Mouse (Mus musculus) intestine, postnatal 0 days (tissue): Measurements from ENCODE around the gene Pkdcc. TPM values are rescaled to one million over a fixed set of nuclear protein-coding genes. Genes with fewer than 3 reads are reported as not detected.

ENCODE experiments used
- ATAC-seq: fragments of 200-750 bp; cut with Nextera tagmentation; 2 replicates; pipeline ENCODE4 v1.8.0; 2017; ENCODE audit warnings: mild to moderate bottlenecking, moderate TSS enrichment, moderate library complexity
- H3K27ac ChIP-seq: fragments of 300-500 bp; sonication (generic); 2 replicates; pipeline ENCODE4 v1.5.1; 2014; ENCODE audit warnings: mild to moderate bottlenecking, low read depth, low read length, moderate library complexity
- H3K27me3 ChIP-seq: fragments of 300-500 bp; sonication (generic); replicated peaks from 2 replicates; pipeline ENCODE4 v1.6.1; 2014; ENCODE audit warnings: low read length, mixed read lengths; ENCODE audit not compliant: control insufficient read depth, insufficient read depth
- H3K36me3 ChIP-seq: fragments of 300-500 bp; sonication (generic); 2 replicates; pipeline ENCODE4 v1.6.1; 2014; ENCODE audit warnings: mild to moderate bottlenecking, moderate library complexity; ENCODE audit not compliant: control insufficient read depth, insufficient read depth
- H3K4me1 ChIP-seq: fragments of 300-500 bp; sonication (generic); replicated peaks from 2 replicates; pipeline ENCODE4 v1.6.1; 2014; ENCODE audit warnings: antibody characterized with exemption, low read length, mixed read lengths; ENCODE audit not compliant: control insufficient read depth, insufficient read depth
- H3K4me2 ChIP-seq: fragments of 300-500 bp; sonication (generic); replicated peaks from 2 replicates; pipeline ENCODE4 v1.6.1; 2014; ENCODE audit warnings: low read depth, mild to moderate bottlenecking, moderate library complexity
- H3K4me3 ChIP-seq: fragments of 300-500 bp; sonication (generic); 2 replicates; pipeline ENCODE4 v1.5.1; 2014; ENCODE audit warnings: low read depth, low read length
- H3K9ac ChIP-seq: fragments of 300-500 bp; sonication (generic); 2 replicates; pipeline ENCODE4 v1.6.1; 2014; ENCODE audit warnings: mild to moderate bottlenecking, low read depth, low read length
- H3K9me3 ChIP-seq: fragments of 300-500 bp; sonication (generic); 2 replicates; pipeline ENCODE4 v1.6.1; 2016; ENCODE audit warnings: mixed run types; ENCODE audit not compliant: control insufficient read depth
- CTCF ChIP-seq: sonication (generic); IDR thresholded peaks from 2 replicates; pipeline ENCODE4 v1.5.1; 2016; ENCODE audit warnings: low read depth, mild to moderate bottlenecking, control low read depth, antibody characterized with exemption, moderate library complexity
- WGBS: fragments of 180-500 bp; shearing (Covaris S2); extraction: QIAGEN DNeasy Blood & Tissue Kit; methylation state at CpG from one replicate; pipeline ENCODE4 v1.1.7; 2014; 5-methylcytosine and 5-hydroxymethylcytosine counted together
- polyA plus RNA-seq: library from polyadenylated mRNA; unstranded; fragments of >200 nt; fragmentation: Nextera tagmentation; extraction: Ambion mirVana; gene quantifications from 2 replicates; pipeline ENCODE4 v1.2.1, GENCODE M21; 2015

The Pkdcc gene
- polyA plus RNA-seq, 1 experiment from 2014 or later: 15.8 TPM

DNA sequence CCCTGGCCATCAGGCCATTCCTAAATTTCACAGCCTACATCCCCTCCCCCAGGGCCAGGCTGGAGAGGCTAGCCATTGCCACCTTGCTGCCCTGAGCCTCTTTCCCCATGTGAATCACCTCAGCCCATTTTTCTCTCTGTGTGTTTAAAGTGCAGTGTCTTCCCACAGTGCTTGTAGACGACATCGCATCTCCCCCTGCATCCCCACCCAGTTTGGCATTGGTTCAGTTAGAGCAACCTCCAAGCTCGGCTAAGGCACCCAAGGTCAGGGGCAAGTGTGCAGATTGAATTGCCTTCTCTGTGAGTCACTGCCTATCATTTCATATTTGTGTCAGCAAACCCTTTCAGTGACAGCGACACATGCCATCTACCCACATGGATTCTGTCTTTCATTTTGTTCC, 20.6 kb upstream of the Pkdcc start:
- H3K27me3 ChIP-seq: no peaks in the 10 kb centered on the region
- H3K27ac ChIP-seq: no peak overlapping the region
- TF ChIP-seq CTCF: no peak
- no peaks in the 10 kb centered on the region for H3K9me3 ChIP-seq
- H3K4me1 ChIP-seq: peaks cover 3% of the 10 kb centered on the region; the same call in 1 of the 2 replicates
- no peak overlapping the region for H3K4me2 ChIP-seq
- no peak overlapping the region for H3K9ac ChIP-seq
- H3K36me3 ChIP-seq: no peaks in the 10 kb centered on the region
- ATAC-seq: no peak
- WGBS: 60% methylated on average over 4 of the region's 4 CpGs
- no peak overlapping the region for H3K4me3 ChIP-seq

DNA sequence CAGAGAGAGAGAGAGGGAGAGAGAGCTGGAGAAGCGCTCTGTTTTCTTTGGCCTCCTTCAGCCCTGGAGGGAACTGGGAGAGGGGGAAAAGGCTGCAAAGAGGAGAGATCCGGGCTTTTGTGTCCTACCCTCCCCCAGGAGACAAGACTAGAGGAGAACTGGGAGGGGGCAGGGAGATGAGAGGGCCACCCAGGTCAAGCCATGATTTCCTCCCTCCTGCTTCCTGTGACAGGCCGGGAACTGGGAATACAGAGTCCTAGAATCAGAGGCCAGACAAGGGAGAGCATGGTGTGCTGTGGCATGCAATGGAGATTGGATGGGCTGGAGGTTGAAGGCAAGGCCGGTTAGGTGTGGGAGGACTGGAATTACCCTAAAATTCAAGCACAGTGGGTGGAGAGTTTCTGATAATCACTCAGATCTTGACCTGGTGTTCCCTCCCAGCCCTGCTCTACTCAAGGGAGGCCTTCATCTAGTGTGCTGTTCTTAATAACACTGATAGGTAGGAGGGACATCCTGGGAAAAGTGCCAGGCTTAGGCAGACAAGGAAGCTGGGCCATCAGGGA, 17.6 kb upstream of the Pkdcc start:
- Histone ChIP-seq H3K27ac (no peak overlapping the region), H3K27me3 (no peaks in the 10 kb centered on the region), H3K4me3 (no peak overlapping the region), H3K9me3 (no peaks in the 10 kb centered on the region), H3K4me2 (no peak overlapping the region), H3K36me3 (no peaks in the 10 kb centered on the region), H3K4me1 (peaks cover 3% of the 10 kb centered on the region; the same call in 1 of the 2 replicates), H3K9ac (peak overlapping the region; percentile 22; the same call in 1 of the 2 replicates)
- 38% methylated on average over 4 of the region's 4 CpGs for WGBS
- 0 out of 2 replicates have a peak, but pooled peaks have one; percentile 41 for ATAC-seq
- TF ChIP-seq CTCF: no peak

DNA sequence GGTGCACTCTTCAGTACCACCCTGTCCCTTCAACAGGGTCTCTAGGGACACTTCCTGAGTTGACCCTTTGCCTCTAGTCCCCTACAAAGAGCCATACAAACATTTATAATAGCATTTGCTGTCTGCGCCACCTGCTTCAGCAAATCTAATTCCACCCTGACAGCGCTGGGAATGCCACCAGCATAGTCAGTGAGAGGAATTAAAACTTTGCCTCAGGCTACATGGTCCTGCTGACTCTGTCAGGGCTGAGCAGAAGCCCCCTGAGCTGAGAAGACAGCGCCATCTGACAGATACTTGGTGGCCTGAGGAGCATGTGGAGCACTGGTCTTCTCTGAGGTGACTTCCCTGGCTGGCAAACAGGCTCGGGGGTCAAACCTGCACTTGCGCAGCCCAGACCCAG, 14.6 kb upstream of the Pkdcc start:
- no peak for ATAC-seq
- H3K4me1 ChIP-seq: peaks cover 3% of the 10 kb centered on the region; the same call in 1 of the 2 replicates
- no peak overlapping the region for H3K4me3 ChIP-seq
- no peak for TF ChIP-seq CTCF
- no peak overlapping the region for H3K4me2 ChIP-seq
- no peaks in the 10 kb centered on the region for H3K36me3 ChIP-seq
- no peaks in the 10 kb centered on the region for H3K9me3 ChIP-seq
- no peak overlapping the region for H3K9ac ChIP-seq
- 93% methylated on average over 5 of the region's 5 CpGs for WGBS
- no peak overlapping the region for H3K27ac ChIP-seq
- no peaks in the 10 kb centered on the region for H3K27me3 ChIP-seq

DNA sequence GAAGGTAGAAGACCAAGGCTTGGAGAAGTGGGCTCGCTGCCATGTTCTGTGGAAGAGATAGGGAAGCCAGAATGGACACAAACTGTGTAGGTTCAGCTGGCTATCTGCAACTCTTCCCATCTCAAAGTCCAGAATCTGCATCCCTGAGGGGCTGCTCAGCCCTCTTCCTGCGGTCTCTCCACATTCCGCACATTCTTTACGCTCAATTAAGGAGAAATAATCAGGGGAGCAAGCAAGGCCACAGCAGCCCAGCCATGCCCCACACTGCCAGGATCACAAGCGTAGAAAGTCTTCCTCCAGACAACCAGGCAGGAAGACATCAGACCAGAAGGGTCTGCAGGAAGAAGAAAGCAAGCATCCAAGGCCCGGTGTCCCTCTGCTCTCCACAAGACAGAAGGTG, 13.8 kb upstream of the Pkdcc start:
- no peak overlapping the region for H3K4me2 ChIP-seq
- no peaks in the 10 kb centered on the region for H3K36me3 ChIP-seq
- H3K27me3 ChIP-seq: no peaks in the 10 kb centered on the region
- H3K27ac ChIP-seq: no peak overlapping the region
- H3K9ac ChIP-seq: no peak overlapping the region
- no peaks in the 10 kb centered on the region for H3K9me3 ChIP-seq
- TF ChIP-seq CTCF: no peak
- peaks cover 3% of the 10 kb centered on the region; the same call in 1 of the 2 replicates for H3K4me1 ChIP-seq
- WGBS: 58% methylated on average over 6 of the region's 6 CpGs
- H3K4me3 ChIP-seq: no peak overlapping the region
- no peak for ATAC-seq

DNA sequence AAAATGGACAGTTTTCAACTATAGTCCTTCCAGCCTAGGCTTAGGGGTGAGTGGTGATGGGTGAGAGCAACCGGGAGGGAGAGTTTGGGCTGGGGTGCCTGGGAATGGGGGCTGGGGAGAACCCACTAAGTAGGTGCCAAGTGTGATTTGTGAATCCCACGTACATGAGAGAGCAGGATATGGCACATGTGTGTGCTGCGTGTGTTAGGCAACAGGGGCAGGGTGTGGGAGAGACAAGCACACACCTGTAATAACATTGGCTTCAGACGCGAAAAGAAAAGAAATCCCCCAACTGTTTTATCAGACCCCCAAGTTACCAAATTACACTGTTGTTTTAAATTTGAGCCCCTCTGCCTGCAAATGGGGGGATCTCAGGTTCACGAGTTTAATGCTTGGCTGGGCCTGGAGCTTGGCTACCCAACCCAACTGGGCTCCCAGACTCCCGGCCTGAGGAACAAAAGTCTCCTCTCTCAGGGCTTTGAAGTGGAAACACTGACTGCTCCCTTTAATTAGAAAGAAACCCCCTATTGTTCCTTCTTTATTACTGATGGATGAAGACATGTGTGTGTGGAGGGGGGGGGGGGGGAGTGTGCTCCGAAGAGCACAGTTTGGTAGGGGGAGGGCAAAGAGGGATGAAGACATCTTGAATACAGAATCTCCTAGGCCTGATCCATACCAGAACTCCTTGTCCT, 11.3 kb upstream of the Pkdcc start:
- Histone ChIP-seq H3K4me2 (no peak overlapping the region), H3K4me1 (no peaks in the 10 kb centered on the region; the same call in 1 of the 2 replicates), H3K9me3 (no peaks in the 10 kb centered on the region), H3K4me3 (no peak overlapping the region), H3K27me3 (no peaks in the 10 kb centered on the region), H3K9ac (no peak overlapping the region), H3K27ac (no peak overlapping the region), H3K36me3 (no peaks in the 10 kb centered on the region)
- WGBS: 68% methylated on average over 8 of the region's 8 CpGs
- no peak for TF ChIP-seq CTCF
- no peak for ATAC-seq

DNA sequence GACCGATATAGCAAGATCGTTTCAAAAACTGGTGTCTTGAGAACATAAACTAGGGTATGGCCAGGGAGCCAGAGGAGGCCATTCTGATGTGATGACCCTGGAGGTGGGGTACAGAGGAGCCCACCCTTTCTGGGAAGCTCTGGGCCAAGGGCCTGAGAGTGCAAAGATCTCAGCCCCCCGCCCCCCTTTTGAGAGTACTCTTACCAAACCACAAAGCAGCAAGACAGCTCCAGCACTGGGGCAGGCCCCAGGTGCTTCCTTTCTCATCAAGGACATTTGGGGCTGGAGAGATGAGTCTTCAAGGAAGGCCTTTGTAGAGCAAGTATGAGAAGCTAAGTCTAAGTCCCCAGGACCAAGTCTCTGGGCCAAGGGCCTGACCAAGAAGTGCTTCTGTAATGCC, 7.8 kb upstream of the Pkdcc start:
- Histone ChIP-seq H3K9me3 (no peaks in the 10 kb centered on the region), H3K4me3 (no peak overlapping the region), H3K27me3 (no peaks in the 10 kb centered on the region), H3K9ac (no peak overlapping the region), H3K4me1 (no peaks in the 10 kb centered on the region), H3K4me2 (no peak overlapping the region), H3K27ac (no peak overlapping the region), H3K36me3 (no peaks in the 10 kb centered on the region)
- TF ChIP-seq CTCF: no peak
- no peak for ATAC-seq
- 93% methylated on average over 3 of the region's 3 CpGs for WGBS
